Mouse (Mus musculus) left cerebral cortex, postnatal 14 days (tissue): ENCODE data around the gene Plxnd1. TPM values are rescaled to one million over a fixed set of nuclear protein-coding genes. Genes with fewer than 3 reads are reported as not detected.

ENCODE experiments used
- DNase-seq, 2 experiments: peaks; one replicate each; pipeline ENCODE4 v3.0.0; 2021 to 2022; ENCODE audit warnings: low spot score in 2 of 2, mixed read lengths in 1 of 2
- intact Hi-C: fragments of 180-260 bp; cut with DNase I; formaldehyde crosslinking; loops from one replicate; pipeline ENCODE4 v1.15.1; 2025
- total RNA-seq, 2 experiments: library from RNA; stranded (reverse); gene quantifications; 2 replicates each; pipeline ENCODE4 v1.2.3; 2021

The Plxnd1 gene
- total RNA-seq, 2 experiments from 2014 or later, result 156 to 174 TPM

- DNase-seq, result no peak
- intact Hi-C loops, result no loop called here
Observed at GRCm38 (mm10) chr6:115906871-115907270, 87.9 kb downstream of the Plxnd1 start.

DNA sequence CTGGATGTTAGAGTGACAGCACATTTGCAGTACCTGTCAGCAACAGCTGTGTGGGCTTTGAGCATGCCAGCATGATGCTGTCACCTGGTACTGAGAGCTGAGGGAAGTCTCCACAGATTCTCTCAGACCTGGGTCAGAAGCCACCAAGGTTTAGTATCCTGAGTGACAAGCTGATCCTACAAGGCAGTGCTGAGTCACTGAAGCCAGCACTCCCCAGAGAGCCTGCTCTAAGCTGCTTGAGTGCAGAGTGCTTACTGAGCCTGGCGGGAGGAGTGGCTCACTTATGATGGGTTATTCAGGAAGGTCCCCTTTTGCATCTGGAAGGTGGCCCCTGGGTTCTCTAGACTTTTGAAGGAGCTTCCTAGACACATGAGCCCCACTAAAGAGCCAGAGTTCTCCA, 88.3 kb downstream of the Plxnd1 start:
- DNase-seq, result no peak
- intact Hi-C loops, result no loop called here

DNA sequence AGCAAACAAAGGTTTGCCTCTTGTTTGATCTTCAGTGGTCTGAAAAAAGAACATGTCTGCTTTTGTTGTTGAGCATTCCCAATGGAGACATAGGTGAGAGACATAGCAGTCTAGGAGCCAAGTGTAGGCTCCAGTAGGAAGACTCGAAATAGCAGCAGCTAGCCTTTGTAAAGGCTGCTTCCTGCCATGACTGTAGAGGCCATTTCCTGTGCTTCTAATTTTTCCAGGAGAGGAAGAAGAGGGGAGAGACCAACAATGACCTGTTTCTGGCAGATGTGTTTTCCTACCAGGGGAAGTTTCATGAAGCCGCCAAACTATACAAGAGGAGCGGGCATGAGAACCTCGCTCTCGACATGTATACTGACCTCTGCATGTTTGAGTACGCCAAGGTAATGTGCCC, 89.2 kb downstream of the Plxnd1 start:
- no peak for DNase-seq
- intact Hi-C loops, result no loop called here

Other genes with a start within 250 kb of the Plxnd1 start
- 1 to 10 TPM; 2.1 TPM for gene Tmem40, start 232.6 kb downstream of the Plxnd1 start, total RNA-seq
- 1 to 10 TPM; 2.0 to 2.6 TPM for gene Cand2, start 220.5 kb downstream of the Plxnd1 start, total RNA-seq
- 100 to 1,000 TPM; 508 TPM for gene Rpl32, start 186.3 kb downstream of the Plxnd1 start, total RNA-seq
- gene Efcab12, start 156.6 kb downstream of the Plxnd1 start, total RNA-seq, result 1 to 10 TPM; 3.4 to 4.8 TPM
- 1 to 10 TPM; 7.4 to 8.1 TPM for gene Mbd4, start 141.6 kb downstream of the Plxnd1 start, total RNA-seq
- 10 to 100 TPM; 31.6 to 35.1 TPM for gene Ift122, start 141.5 kb downstream of the Plxnd1 start, total RNA-seq
- under 1 TPM; 0.25 to 0.64 TPM for gene Rho, start 63.3 kb downstream of the Plxnd1 start, total RNA-seq
- gene H1foo, start 50.1 kb downstream of the Plxnd1 start, total RNA-seq, result not detected
- 10 to 100 TPM; 57.1 to 60.6 TPM for gene Tmcc1, start 198.5 kb upstream of the Plxnd1 start, total RNA-seq
- gene Washc2, start 213.0 kb upstream of the Plxnd1 start, total RNA-seq, result 10 to 100 TPM; 86.3 to 86.9 TPM